Mouse (Mus musculus): ENCODE data around the gene Slc25a19. TPM values are rescaled to one million over a fixed set of nuclear protein-coding genes. Genes with fewer than 3 reads are reported as not detected.

The Slc25a19 gene
- total RNA-seq, 4 experiments from 2014 or later: 35.7 to 45.7 (median 40.7) TPM

- no peak for DNase-seq (ENCODE audit: low spot score in 2 of 2)
These were observed 27.4 kb downstream of the Slc25a19 start for GRCm38 (mm10) chr11:115600743-115601142.

- no peak for DNase-seq (ENCODE audit: low spot score in 2 of 2)
These were observed 28.4 kb downstream of the Slc25a19 start for GRCm38 (mm10) chr11:115599722-115600121.

GRCm38 (mm10) chr11:115598309-115598708 is 29.8 kb downstream of the Slc25a19 start:
- no peak for DNase-seq (ENCODE audit: low spot score in 2 of 2)

GRCm38 (mm10) chr11:115595209-115595608 is 32.9 kb downstream of the Slc25a19 start:
- DNase-seq (ENCODE audit: low spot score in 2 of 2): no peak

- no peak for DNase-seq (ENCODE audit: low spot score in 2 of 2)
These were observed 37.5 kb downstream of the Slc25a19 start for GRCm38 (mm10) chr11:115590526-115591075.

GRCm38 (mm10) chr11:115587984-115588383 is 40.1 kb downstream of the Slc25a19 start:
- no peak for DNase-seq (ENCODE audit: low spot score in 2 of 2)

GRCm38 (mm10) chr11:115586403-115586802 is 41.7 kb downstream of the Slc25a19 start:
- no peak for DNase-seq (ENCODE audit: low spot score in 2 of 2)

- no peak for DNase-seq (ENCODE audit: low spot score in 2 of 2)
These were observed 42.5 kb downstream of the Slc25a19 start for GRCm38 (mm10) chr11:115585573-115586100.

GRCm38 (mm10) chr11:115584376-115585073 is 43.6 kb downstream of the Slc25a19 start:
- no peak for DNase-seq (ENCODE audit: low spot score in 2 of 2)

GRCm38 (mm10) chr11:115582913-115583606 is 45.0 kb downstream of the Slc25a19 start:
- DNase-seq (ENCODE audit: low spot score in 2 of 2): no peak

GRCm38 (mm10) chr11:115579080-115579479 is 49.0 kb downstream of the Slc25a19 start:
- no peak for DNase-seq (ENCODE audit: low spot score in 2 of 2)

GRCm38 (mm10) chr11:115564961-115565360 is 63.1 kb downstream of the Slc25a19 start:
- no peak for DNase-seq (ENCODE audit: low spot score in 2 of 2)

Other genes with a start within 250 kb of the Slc25a19 start
- 1 to 10 TPM in 3 of 4 experiments, under 1 TPM in 1; 0.77 to 1.6 (median 1.1) TPM for gene Cdr2l, start 246.4 kb downstream of the Slc25a19 start, total RNA-seq (2022)
- gene Mrpl58, start 224.5 kb downstream of the Slc25a19 start, total RNA-seq (2022): 10 to 100 TPM; 79.1 to 92.9 (median 87.4) TPM
- gene Atp5h, start 208.3 kb downstream of the Slc25a19 start, total RNA-seq (2022): 100 to 1,000 TPM; 638 to 797 (median 746) TPM
- 10 to 100 TPM; 15.0 to 18.5 (median 16.4) TPM for gene Kctd2, start 208.2 kb downstream of the Slc25a19 start, total RNA-seq (2022)
- gene Trim80, start 187.8 kb downstream of the Slc25a19 start, total RNA-seq (2022): not detected
- gene Slc16a5, start 165.8 kb downstream of the Slc25a19 start, total RNA-seq (2022): not detected
- gene Armc7, start 152.6 kb downstream of the Slc25a19 start, total RNA-seq (2022): 1 to 10 TPM; 1.0 to 1.8 (median 1.5) TPM
- 1 to 10 TPM; 5.4 to 7.4 (median 6.6) TPM for gene Nt5c, start 136.4 kb downstream of the Slc25a19 start, total RNA-seq (2022)
- 10 to 100 TPM; 64.3 to 70.0 (median 66.3) TPM for gene Jpt1, start 113.9 kb downstream of the Slc25a19 start, total RNA-seq (2022)
- 100 to 1,000 TPM; 138 to 163 (median 141) TPM for gene Sumo2, start 92.0 kb downstream of the Slc25a19 start, total RNA-seq (2022)
- gene Nup85, start 63.9 kb downstream of the Slc25a19 start, total RNA-seq (2022): 10 to 100 TPM; 16.6 to 21.7 (median 20.9) TPM
- 10 to 100 TPM; 73.4 to 84.2 (median 81.8) TPM for gene Mrps7, start 24.4 kb downstream of the Slc25a19 start, total RNA-seq (2022)
- gene Gga3, start 24.2 kb downstream of the Slc25a19 start, total RNA-seq (2022): 10 to 100 TPM; 10.3 to 14.5 (median 11.6) TPM
- gene Mif4gd, start 15.3 kb downstream of the Slc25a19 start, total RNA-seq (2022): 10 to 100 TPM; 34.1 to 43.9 (median 40.3) TPM
- gene Grb2, start 80.3 kb upstream of the Slc25a19 start, total RNA-seq (2022): 10 to 100 TPM; 60.8 to 77.6 (median 67.7) TPM
- gene Tmem94, start 137.1 kb upstream of the Slc25a19 start, total RNA-seq (2022): 100 to 1,000 TPM in 3 of 4 experiments, 10 to 100 TPM in 1; 90.5 to 118 (median 104) TPM
- 10 to 100 TPM; 11.6 to 14.6 (median 12.3) TPM for gene Caskin2, start 185.3 kb upstream of the Slc25a19 start, total RNA-seq (2022)
- gene Tsen54, start 186.4 kb upstream of the Slc25a19 start, total RNA-seq (2022): 1 to 10 TPM; 4.8 to 7.2 (median 5.7) TPM
- gene Llgl2, start 195.8 kb upstream of the Slc25a19 start, total RNA-seq (2022): 10 to 100 TPM in 2 of 4 experiments, 1 to 10 TPM in 2; 6.6 to 20.8 (median 9.5) TPM
- not detected for gene Myo15b, start 230.1 kb upstream of the Slc25a19 start, total RNA-seq (2022)